Mouse (Mus musculus): ENCODE measurements around the gene Serpina3b.

Gene Serpina3b

GRCm38 (mm10) chr12:104178577-104178976 lies 50.8 kb downstream of the Serpina3b start:
- DNase-seq = no peak

GRCm38 (mm10) chr12:104178987-104179386 lies 51.2 kb downstream of the Serpina3b start:
- DNase-seq = no peak

DNA sequence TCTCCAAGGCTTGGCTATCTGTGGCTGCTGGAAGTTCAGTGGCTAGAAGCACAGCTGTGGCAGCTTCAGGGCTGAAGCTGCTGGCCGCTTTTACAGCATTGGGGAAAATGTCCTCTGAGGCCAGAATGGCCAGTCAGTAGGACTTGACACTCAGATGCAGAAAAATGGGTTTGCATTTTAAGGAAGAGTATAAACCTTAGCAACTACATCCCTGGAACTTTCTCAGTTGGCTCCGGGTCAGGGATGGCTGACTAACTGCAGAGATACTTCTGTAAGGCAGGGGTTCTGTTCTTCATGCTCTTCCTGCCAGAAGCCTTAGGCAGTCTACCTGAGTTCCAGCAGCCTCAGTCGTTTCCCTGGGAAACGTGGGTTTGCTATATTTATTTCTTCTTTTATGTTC lies 57.2 kb downstream of the Serpina3b start:
- no peak for DNase-seq

GRCm38 (mm10) chr12:104186041-104186581 lies 58.3 kb downstream of the Serpina3b start:
- peak; percentile 46 for DNase-seq
